Comparison of ENCODE assay signal across 10 mouse cellular contexts in the genomic region with DNA sequence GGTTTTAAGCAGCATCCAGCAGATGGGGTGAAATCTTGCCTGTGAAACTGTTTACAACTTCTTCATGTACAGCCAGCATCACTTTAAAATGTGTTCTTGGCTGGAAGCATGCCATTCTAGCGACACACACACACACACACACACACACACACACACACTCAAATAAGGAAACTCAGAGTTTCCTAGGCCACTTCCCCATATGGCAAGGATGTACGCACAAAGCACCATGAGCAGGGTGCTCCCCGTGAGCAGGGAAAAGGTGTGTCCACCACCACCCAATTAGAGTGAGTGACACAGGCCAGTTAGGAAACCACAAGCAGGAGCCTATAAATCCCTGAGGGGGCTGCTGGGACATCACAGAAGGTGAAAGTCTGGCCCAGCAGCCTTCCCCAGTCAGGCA. TPM values are rescaled to one million over a fixed set of nuclear protein-coding genes. Genes with fewer than 3 reads are reported as not detected.
DNase-seq lines count a peak whose midpoint lies in the region; ATAC-seq lines count a peak whose summit lies in the region.
"Had no signal": no experiment of that assay in that cellular context is flagged by ENCODE, and none has a peak within 500 bp of the region (broad histone marks: within the 10 kb centered on the region; RNA-seq: fewer than 3 reads in every experiment).

No protein-coding gene starts in this region.

- H3K4me2 ChIP-seq in forebrain, embryonic 16.5 days (ENCODE audit: low read length) = no peak overlapping the region; the same call in 1 of the 2 replicates
- H3K4me2 ChIP-seq in forebrain, embryonic 12.5 days = no peak overlapping the region
- H3K4me2 ChIP-seq: stomach, embryonic 15.5 days had no signal

- H3K4me3 ChIP-seq in forebrain, embryonic 16.5 days (replicated peaks; ENCODE audit: low read length) = no peak overlapping the region
- no peak overlapping the region for H3K4me3 ChIP-seq in forebrain, embryonic 12.5 days (replicated peaks)
- H3K4me3 ChIP-seq: stomach, embryonic 15.5 days had no signal

- no peaks in the 10 kb centered on the region for H3K36me3 ChIP-seq in forebrain, embryonic 16.5 days (ENCODE audit: control insufficient read depth, insufficient read depth)
- H3K36me3 ChIP-seq in forebrain, embryonic 12.5 days (replicated peaks) = no peaks in the 10 kb centered on the region
- H3K36me3 ChIP-seq in splenic B cell, adult 2 months (ENCODE audit: control insufficient read depth, insufficient read depth, low read length, poor library complexity, severe bottlenecking) = no peaks in the 10 kb centered on the region
- H3K36me3 ChIP-seq: stomach, embryonic 15.5 days had no signal

- no peaks in the 10 kb centered on the region for H3K9me3 ChIP-seq in forebrain, embryonic 16.5 days (ENCODE audit: control insufficient read depth, low read length)
- H3K9me3 ChIP-seq in forebrain, embryonic 12.5 days = no peaks in the 10 kb centered on the region
- H3K9me3 ChIP-seq: stomach, embryonic 15.5 days had no signal

- peaks cover 12% of the 10 kb centered on the region for H3K4me1 ChIP-seq in forebrain, embryonic 16.5 days (replicated peaks; ENCODE audit: control insufficient read depth, insufficient read depth, low read length)
- peaks cover 5% of the 10 kb centered on the region for H3K4me1 ChIP-seq in forebrain, embryonic 12.5 days

- no peak overlapping the region for H3K27ac ChIP-seq in forebrain, embryonic 16.5 days (ENCODE audit: low read length)
- no peak overlapping the region for H3K27ac ChIP-seq in forebrain, embryonic 12.5 days
- H3K27ac ChIP-seq: stomach, embryonic 15.5 days had no signal

- peak; percentile 8 to 16 for DNase-seq in right cerebral cortex, adult 2 months (ENCODE audit: low spot score in 2 of 2)
- no peak for DNase-seq in right cerebral cortex, adult 18-20 months
- DNase-seq in induced T-regulatory cell, adult 2 months (ENCODE audit: low read depth) = peak; percentile 69
- DNase-seq in splenic B cell, adult 2 months (ENCODE audit: low read depth, low spot score) = peak; percentile 85
- DNase-seq in spleen, postnatal 14 days (ENCODE audit: low spot score in 2 of 2) = no peak
- no peak for DNase-seq in heart, adult 8-10 months (ENCODE audit: low spot score)
- DNase-seq: kidney, postnatal 14 days had no signal

- 51% methylated on average over 3 of the region's 3 CpGs for WGBS in forebrain, embryonic 16.5 days
- 67% methylated on average over 3 of the region's 3 CpGs for WGBS in forebrain, embryonic 12.5 days

- no peaks in the 10 kb centered on the region for H3K27me3 ChIP-seq in forebrain, embryonic 16.5 days (replicated peaks; ENCODE audit: control insufficient read depth, insufficient read depth, low read length)
- peaks cover 8% of the 10 kb centered on the region; the same call in 1 of the 2 replicates for H3K27me3 ChIP-seq in forebrain, embryonic 12.5 days
- no peaks in the 10 kb centered on the region for H3K27me3 ChIP-seq in splenic B cell, adult 2 months (ENCODE audit: control insufficient read depth, insufficient read depth, low read length, poor library complexity, severe bottlenecking)
- H3K27me3 ChIP-seq: stomach, embryonic 15.5 days had no signal

- peak; percentile 26; the same call in 1 of the 2 replicates for ATAC-seq in forebrain, embryonic 16.5 days
- ATAC-seq in forebrain, embryonic 12.5 days (ENCODE audit: low FRiP score) = no peak

- H3K9ac ChIP-seq in forebrain, embryonic 16.5 days (replicated peaks; ENCODE audit: low read depth, low read length) = no peak overlapping the region
- H3K9ac ChIP-seq in forebrain, embryonic 12.5 days = no peak overlapping the region
- H3K9ac ChIP-seq: stomach, embryonic 15.5 days had no signal

RNA-seq across cellular contexts. Expression of a gene that starts 10.5 kb away (rescaled TPM):
- 0.20 and 0.51 TPM in 2 replicates for polyA plus RNA-seq in forebrain, embryonic 16.5 days (2015; fragmentation: Nextera tagmentation; extraction: Ambion mirVana)
- 0.40 and 0.47 TPM in 2 replicates for polyA plus RNA-seq in forebrain, embryonic 12.5 days (2016; fragmentation: Nextera tagmentation; extraction: Ambion mirVana)
- total RNA-seq in heart, adult 8-10 months (2022) = not detected

Comparison
In these comparisons a context has a peak if more than half of its experiments do, and no peak if none do; other contexts are left out.
1. DNase-seq: peak in right cerebral cortex, adult 2 months (2 of 2), induced T-regulatory cell, adult 2 months (single experiment) and splenic B cell, adult 2 months (single experiment); none in right cerebral cortex, adult 18-20 months (single experiment), spleen, postnatal 14 days (0 of 2) and heart, adult 8-10 months (single experiment).